Mouse (Mus musculus) 3T3-L1 (cell line): ENCODE data around the gene Farsb.
"Not testable (repeated sequence)": the region's sequence is repeated elsewhere in the genome, so short reads cannot be mapped to it uniquely, and the experiment has no call there.

ENCODE experiments used
- DNase-seq: peaks from one replicate; pipeline ENCODE4 v3.0.0-alpha.2; 2015; ENCODE audit warnings: low read depth, low spot score

The Farsb gene

GRCm38 (mm10) chr1:78488752-78489492, at the start of gene Farsb:
Farsb (minus strand) TSS chr1:78488897.
- peak; percentile 93 for DNase-seq

DNA sequence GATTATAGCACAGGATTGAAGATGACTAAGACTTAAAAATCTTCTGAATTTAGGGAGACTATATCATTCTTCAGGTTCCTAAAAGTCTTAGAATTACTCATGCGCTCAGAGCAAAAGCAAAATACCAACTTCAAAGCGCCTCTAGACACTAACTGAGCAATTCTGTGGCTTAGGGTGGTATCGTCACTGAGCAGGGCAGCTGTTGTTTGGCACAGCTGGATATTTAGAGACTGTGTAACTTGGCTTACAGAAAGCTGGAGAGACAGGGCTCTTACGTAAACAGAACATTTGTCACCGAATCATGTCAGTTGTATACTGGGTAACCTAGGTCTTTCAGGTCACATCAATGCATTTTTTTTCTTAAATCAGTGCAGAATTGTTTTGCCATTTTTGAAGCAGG, 49.7 kb upstream of the Farsb start:
- DNase-seq = peak; percentile 53

DNA sequence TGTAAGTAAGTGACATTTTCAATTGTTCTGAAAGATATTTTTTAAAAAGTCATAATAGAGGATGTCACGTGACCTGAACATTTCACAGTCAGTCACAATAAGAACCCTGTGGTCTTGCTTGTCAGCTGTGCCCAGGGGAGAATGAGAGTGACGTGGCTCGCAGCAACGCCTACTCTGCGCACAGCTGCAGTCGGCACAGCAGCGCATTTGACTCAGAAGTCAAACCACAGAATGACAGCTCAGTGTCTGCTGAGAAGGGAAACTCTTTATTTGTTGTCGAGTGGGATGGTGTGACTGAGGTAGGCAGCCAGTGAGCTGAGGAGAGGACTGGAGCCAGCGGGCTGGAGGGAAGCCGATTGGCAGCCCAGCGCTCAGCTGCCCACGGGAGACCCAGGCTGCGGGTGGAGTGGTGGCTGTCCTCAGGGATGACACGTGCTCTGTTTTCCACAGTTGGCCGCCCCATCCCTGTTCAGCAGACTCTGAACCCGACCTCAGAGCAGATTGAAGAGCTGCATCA, 48.9 kb upstream of the Farsb start:
- DNase-seq = peak; percentile 91

DNA sequence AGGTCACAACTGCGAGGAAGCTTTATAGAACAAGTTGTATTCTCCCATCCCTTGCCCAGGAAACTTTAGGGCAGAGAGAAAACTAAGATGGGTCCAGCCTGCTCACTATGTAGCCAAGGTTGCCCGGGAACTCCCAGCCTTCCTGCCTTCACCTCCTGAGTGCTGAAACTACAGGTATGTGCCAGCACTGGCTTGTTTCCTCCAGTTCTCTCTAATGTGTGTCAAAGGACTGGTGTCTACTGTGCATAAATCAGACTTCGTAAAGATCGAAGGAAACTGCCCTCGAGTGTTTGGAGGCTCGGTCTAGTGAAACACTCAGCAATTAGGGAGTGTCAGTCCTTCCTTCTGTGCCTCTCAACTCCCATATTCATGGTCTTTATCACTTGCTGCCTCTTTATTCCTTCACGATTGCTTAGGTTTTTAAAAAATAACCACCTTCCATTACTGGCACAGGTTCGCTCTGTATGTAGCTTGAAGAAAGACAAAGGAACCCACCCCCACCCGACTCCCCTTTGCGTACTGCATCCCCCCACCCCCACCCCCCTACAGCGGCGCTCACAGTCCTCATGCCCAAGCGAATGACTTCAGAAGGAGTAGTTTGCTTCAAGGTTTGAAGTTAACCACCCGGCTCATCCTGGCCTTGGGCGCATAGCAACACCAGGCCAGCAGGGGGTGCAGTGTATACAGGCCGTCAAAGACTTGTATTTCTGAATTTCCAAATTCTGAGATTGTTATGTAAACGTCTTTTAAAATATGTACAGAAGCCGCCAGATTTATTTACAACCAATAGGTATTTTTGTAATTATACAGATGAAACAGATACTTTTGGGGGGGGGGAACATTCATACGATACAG, 47.8 kb upstream of the Farsb start:
- DNase-seq = peak; percentile 82

GRCm38 (mm10) chr1:78534428-78535150, 45.9 kb upstream of the Farsb start:
- DNase-seq = no peak

DNA sequence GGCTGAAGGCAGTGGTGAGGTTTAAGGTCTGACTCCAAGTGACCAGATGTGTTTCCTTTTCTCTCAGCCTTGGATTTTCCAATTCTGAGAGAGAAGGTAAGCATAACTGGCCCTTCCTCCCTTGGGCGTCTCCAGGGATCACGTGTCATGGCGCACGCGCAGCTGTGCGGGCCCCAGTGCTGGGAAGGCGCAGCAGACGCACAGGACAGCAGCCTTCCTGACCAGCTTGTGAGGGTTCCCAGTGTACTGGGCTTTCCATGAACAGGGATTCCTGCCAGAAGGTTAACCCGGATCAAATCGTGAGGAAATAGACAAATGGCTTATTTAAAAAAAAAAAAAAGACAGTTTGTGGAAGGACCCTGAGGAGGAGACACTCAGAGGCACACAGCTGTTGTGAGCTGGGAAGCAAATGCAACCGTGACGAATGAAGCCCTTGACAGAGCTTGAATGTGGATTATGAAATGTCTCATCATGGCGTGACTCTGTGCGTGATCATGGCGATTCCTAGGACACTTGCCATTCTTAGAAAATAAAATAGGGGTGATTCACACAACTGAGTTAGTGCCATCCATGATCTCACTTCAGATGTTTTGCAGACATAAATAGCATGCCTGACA, 43.6 kb upstream of the Farsb start:
- peak; percentile 56 for DNase-seq

GRCm38 (mm10) chr1:78530500-78531215, 42.0 kb upstream of the Farsb start:
- DNase-seq = no peak

DNA sequence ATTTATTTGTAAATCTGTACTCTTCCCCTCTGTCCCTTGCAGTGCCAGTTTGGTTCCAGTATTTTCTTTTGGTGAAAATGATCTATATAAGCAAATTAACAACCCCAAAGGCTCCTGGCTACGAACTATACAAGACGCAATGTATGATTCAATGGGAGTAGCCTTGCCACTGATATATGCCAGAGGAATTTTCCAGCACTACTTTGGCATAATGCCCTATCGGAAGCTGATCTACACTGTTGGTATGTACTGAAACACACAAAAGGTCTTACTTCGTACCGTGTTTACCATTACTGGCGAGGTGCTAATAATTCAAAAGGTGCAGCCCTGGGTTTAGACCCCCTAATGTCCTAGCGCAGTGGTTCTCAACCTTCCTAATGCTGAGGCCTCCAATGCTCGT, 40.3 kb upstream of the Farsb start:
- peak; percentile 56 for DNase-seq

- no peak for DNase-seq
Measured at GRCm38 (mm10) chr1:78528356-78528755, 39.7 kb upstream of the Farsb start.

DNA sequence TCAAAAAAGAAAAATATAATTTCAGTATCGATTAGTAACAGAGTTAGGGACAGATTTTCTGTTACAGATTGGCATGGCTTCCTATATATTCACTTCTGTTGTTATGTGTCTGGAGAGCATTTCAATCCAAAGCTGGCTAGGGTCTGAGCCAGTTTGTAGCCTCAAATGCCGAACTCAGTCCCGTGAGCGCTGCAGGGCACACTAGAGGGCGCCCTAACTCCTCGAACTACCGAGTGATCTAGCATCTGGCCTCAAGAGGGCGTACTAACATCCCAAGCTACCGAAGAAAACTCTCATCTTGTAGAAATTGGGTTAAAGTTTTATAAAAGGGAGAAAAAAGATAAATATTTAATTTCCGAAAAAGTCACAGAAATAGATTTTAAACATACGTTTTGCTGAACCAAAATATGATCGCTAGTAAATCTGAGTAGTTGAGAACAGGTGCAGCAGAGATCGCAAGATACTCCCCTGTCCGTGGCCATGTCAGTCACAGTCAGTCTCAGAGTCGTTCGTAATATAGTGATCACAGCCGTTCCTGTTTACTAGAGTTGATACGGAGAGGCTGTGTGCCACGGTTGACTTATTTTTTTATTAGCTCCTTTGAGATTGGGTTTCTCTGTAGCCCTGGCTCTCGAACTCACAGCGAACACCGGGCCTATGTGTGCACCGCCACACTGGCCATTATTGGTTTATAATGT, 36.6 kb upstream of the Farsb start:
- peak; percentile 69 for DNase-seq

- no peak for DNase-seq
Measured at GRCm38 (mm10) chr1:78518907-78519306, 30.2 kb upstream of the Farsb start.

GRCm38 (mm10) chr1:78512756-78513155, 24.1 kb upstream of the Farsb start:
- no peak for DNase-seq

DNA sequence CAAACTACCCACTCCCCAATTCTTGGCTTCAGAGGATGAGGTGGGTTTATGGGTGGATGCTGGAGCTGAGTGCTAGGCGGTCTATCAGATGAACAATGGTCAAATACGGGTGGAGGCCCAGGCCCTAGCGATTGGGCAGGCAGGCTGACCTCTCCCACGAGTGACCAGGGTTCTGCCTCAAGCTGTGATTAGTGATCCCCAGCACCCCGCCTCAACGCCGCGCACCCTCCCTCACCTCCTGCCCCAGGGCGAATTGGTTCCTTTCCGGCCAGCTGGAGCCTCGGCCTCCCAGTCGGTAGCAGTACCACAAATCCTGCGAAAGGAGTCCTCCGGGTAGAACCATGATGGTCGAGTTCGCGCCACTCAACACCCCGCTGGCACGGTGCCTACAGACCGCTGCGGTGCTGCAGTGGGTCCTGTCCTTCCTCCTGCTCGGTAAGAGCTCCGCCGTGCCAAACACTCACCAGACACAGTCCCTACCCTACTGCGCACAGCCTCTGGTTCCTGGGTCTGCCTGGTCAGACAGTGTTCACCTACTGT, 23.0 kb upstream of the Farsb start, which contains the start of gene BC035947:
Gene BC035947, minus strand, starts transcription at position 538 of the 540 bp plus-strand sequence.
- no peak for DNase-seq

DNA sequence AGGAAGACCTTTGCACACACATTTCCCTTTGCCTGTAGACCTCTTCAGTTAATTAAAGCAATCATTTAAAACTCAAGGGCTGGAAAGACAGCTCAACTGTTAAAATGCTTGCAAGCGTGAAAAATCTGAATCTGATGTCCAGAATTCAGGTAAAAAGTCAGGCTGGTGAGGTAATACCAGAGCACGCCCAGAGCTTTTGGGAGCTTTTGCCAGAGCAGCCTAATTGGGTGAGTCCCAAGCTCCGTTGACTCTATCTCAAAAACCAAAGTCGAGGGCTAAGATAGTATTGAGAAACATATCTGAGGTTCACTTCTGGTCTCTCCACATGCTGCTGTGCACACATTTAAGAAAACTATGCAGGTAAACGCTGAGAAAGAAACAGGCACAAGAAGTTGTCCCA, 22.2 kb upstream of the Farsb start, which contains the start of gene Mogat1:
Gene Mogat1, plus strand, starts transcription at position 130 of the 400 bp plus-strand sequence.
- no peak for DNase-seq

GRCm38 (mm10) chr1:78507137-78507536, 18.4 kb upstream of the Farsb start:
- no peak for DNase-seq

DNA sequence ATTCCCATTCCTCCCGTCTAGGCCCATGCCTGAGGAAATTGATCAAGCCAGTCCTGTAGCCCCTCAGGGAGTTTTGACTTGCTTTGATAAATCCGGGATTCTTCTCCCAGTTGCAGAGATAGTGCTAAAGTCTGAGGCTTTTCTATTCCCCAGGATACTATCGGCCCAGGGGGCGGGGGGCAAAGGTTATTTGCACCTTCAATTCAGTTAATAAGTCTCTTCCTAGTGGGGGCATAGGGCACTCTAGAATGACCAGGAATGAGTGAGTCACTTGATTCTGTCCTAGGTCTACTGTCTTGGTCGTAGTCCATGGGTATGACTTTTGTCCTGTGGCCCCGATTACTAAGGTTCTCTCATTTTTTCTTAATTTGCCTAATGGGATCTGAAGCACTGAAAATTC, 13.8 kb upstream of the Farsb start:
- no peak for DNase-seq

DNA sequence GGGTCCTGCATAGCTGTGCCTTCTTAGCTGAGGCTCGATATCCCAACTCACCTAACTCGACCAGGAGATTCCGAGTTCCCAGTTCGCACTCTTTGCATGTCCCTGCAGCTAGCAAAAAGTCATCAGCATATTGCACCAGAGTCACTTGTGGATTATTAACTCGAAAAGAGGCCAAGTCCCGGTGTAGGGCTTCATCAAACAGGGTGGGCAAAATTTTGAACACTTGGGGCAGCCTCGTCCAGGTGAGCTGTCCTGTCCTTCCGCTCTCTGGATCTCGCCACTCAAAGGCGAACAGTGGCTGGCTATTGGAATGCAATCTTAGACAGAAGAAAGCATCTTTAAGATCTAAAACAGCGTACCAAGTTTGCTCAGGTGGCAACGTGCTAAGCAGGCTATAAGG, 13.2 kb upstream of the Farsb start:
- not testable (repeated sequence) for DNase-seq

- DNase-seq = no peak
Measured at GRCm38 (mm10) chr1:78501036-78501435, 12.3 kb upstream of the Farsb start.

GRCm38 (mm10) chr1:78490143-78490542, 1.4 kb upstream of the Farsb start:
- DNase-seq = no peak

- DNase-seq = no peak
Measured at GRCm38 (mm10) chr1:78488427-78488751, 308 bp downstream of the Farsb start.
